Mouse (Mus musculus) lung, postnatal 0 days (tissue): ENCODE measurements around the gene Dyrk3.
"Not testable (repeated sequence)": the region's sequence is repeated elsewhere in the genome, so short reads cannot be mapped to it uniquely, and the experiment has no call there.

Experiments
- CTCF ChIP-seq: IDR thresholded peaks from 2 replicates; pipeline ENCODE4 v1.5.1; 2016; ENCODE audit warnings: antibody characterized with exemption, mild to moderate bottlenecking
- EP300 ChIP-seq: IDR thresholded peaks from 2 replicates; pipeline ENCODE4 v1.6.1; 2016; ENCODE audit warnings: antibody characterized with exemption, mild to moderate bottlenecking, control low read depth

GRCm38 (mm10) chr1:131159573-131160327 is 21.6 kb upstream of the Dyrk3 start:
- not testable (repeated sequence) for TF ChIP-seq EP300, CTCF
